Mouse (Mus musculus) mature B cell (primary cell): ENCODE results near the gene Grm7.

Experiments
- in situ Hi-C: fragments of 300-500 bp; cut with MboI; formaldehyde crosslinking; loops from 2 replicates; pipeline ENCODE4 v1.14.3; 2019

Gene Grm7

GRCm38 (mm10) chr6:110868311-110868710, 222.9 kb downstream of the Grm7 start:
- in situ Hi-C loops: no loop called here

GRCm38 (mm10) chr6:110982013-110982412, 336.6 kb downstream of the Grm7 start:
- in situ Hi-C loops: no loop called here

- in situ Hi-C loops: no loop called here
Observed at GRCm38 (mm10) chr6:111039099-111039498, 393.7 kb downstream of the Grm7 start.

- in situ Hi-C loops: no loop called here
Observed at GRCm38 (mm10) chr6:111045896-111046295, 400.5 kb downstream of the Grm7 start.

- in situ Hi-C loops: no loop called here
Observed at GRCm38 (mm10) chr6:111049247-111049646, 403.9 kb downstream of the Grm7 start.

GRCm38 (mm10) chr6:111054001-111054975, 408.9 kb downstream of the Grm7 start:
- in situ Hi-C loops: no loop called here

- in situ Hi-C loops: no loop called here
Observed at GRCm38 (mm10) chr6:111057798-111058197, 412.4 kb downstream of the Grm7 start.

GRCm38 (mm10) chr6:111060004-111060403, 414.6 kb downstream of the Grm7 start:
- in situ Hi-C loops: no loop called here

GRCm38 (mm10) chr6:111084569-111084968, 439.2 kb downstream of the Grm7 start:
- in situ Hi-C loops: no loop called here

- in situ Hi-C loops: no loop called here
Observed at GRCm38 (mm10) chr6:111094818-111095217, 449.4 kb downstream of the Grm7 start.

- in situ Hi-C loops: no loop called here
Observed at GRCm38 (mm10) chr6:111105485-111105884, 460.1 kb downstream of the Grm7 start.

- in situ Hi-C loops: no loop called here
Observed at GRCm38 (mm10) chr6:111161037-111161436, 515.7 kb downstream of the Grm7 start.

- in situ Hi-C loops: no loop called here
Observed at GRCm38 (mm10) chr6:111195333-111195732, 550.0 kb downstream of the Grm7 start.

- in situ Hi-C loops: no loop called here
Observed at GRCm38 (mm10) chr6:111221083-111221729, 575.8 kb downstream of the Grm7 start.

- in situ Hi-C loops: no loop called here
Observed at GRCm38 (mm10) chr6:111255215-111255614, 609.8 kb downstream of the Grm7 start.

GRCm38 (mm10) chr6:111256939-111257338, 611.6 kb downstream of the Grm7 start:
- in situ Hi-C loops: no loop called here

GRCm38 (mm10) chr6:111258256-111258655, 612.9 kb downstream of the Grm7 start:
- in situ Hi-C loops: no loop called here

GRCm38 (mm10) chr6:111261181-111261580, 615.8 kb downstream of the Grm7 start:
- in situ Hi-C loops: no loop called here

GRCm38 (mm10) chr6:111276657-111277056, 631.3 kb downstream of the Grm7 start:
- in situ Hi-C loops: no loop called here

GRCm38 (mm10) chr6:111278516-111278915, 633.1 kb downstream of the Grm7 start:
- in situ Hi-C loops: no loop called here

GRCm38 (mm10) chr6:111293505-111294001, 648.2 kb downstream of the Grm7 start:
- in situ Hi-C loops: no loop called here

- in situ Hi-C loops: no loop called here
Observed at GRCm38 (mm10) chr6:111303912-111304555, 658.7 kb downstream of the Grm7 start.
